Mouse (Mus musculus) monocyte, adult 5-6 weeks (primary cell): ENCODE data around the gene Qtrt2. TPM values are rescaled to one million over a fixed set of nuclear protein-coding genes. Genes with fewer than 3 reads are reported as not detected.

ENCODE experiments used
- ATAC-seq: fragments of 153-309, 156-312 bp; replicated peaks from 2 replicates; pipeline ENCODE4 v1.8.0; 2017; ENCODE audit warnings: mild to moderate bottlenecking; ENCODE audit not compliant: low TSS enrichment, insufficient number of reproducible peaks, severe bottlenecking, poor library complexity, low FRiP score
- total RNA-seq: library from RNA; stranded (forward); fragments of 200-1000, 200-491, 200-594 nt; gene quantifications from 3 replicates; pipeline ENCODE4 v1.2.3, GENCODE M21; 2017

Gene Qtrt2
- total RNA-seq, 1 experiment from 2014 or later = 22.4 TPM

DNA sequence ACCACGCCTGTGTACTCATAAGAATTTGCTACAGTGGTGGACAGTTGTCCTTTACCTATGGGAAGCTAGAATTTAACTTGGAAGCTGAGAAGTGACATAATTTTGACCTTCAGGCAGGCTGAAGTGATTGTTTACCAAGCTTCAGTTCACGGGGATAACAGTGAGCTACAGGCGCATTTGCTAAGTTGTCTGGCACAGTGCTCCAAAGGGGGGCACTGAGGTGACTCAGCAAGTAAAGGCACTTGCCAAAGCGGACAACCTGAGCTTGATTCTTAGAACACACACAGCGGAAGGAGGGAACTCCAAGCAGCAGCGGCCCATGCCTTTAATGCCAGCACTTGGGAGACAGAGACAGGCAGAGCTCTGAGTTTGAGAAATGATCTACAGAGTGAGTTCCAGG lies 66.0 kb downstream of the Qtrt2 start:
- no peak for ATAC-seq

DNA sequence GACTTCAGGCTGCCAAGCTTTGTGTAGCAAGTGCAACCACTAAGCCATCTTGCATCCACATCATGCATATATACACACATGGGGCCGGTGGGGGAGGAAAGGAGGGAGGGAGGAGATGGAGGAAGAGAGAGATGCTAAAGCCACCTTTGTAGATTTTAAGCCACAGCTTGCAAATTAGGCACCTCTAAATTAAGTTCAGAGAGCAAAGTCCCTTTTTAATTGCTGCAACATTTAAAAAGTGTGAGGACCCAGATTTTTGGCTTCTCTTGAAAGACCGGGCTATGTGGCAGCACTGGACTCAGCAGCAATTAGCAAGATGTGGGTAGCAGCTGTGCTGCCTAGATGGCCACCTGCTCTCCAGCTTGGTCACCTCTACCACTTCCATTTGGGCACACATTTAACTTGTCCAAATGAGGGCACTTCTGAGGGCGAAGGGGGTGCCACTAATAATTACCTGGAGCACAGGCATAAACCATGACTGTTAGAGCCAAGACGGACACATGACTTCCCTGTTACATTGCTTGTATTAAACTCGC lies 67.6 kb downstream of the Qtrt2 start:
- ATAC-seq = no peak

DNA sequence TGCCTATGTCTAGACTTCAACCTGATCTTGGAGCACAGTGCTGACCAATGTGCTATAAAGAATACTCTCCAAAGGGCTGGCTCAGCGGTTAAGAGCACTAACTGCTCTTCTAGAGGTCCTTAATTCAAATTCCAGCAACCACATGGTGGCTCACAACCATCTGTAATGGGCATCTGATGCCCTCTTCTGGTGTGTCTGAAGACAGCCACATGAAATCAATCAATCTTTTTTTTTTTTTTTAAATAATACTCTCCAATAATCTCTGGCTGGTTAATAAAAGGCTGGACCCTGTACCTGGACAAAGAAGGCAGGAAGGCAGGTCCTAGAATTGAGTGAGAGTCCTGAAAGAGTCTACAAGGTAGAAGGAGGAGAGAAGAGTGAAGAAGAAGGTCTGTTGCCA lies 76.8 kb downstream of the Qtrt2 start:
- no peak for ATAC-seq

DNA sequence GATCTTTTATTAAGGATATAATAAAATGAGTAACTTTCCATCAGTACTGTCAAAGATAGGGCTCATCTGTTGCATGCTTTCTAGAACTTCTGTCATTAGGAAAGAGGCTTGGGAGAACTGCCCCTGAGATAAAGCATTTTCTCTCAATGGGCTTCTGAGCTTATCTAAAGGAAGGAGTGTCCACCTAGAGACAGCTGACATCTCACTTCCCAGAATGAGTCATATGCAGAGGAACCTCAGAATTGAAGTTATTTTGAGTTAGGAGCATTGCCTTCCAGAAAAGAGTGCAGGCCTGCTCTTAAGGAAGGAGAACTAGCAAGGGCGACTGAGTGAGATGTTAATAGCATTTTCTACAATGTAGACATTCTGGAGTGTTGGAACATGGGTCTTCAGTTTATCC lies 85.4 kb downstream of the Qtrt2 start:
- no peak for ATAC-seq

DNA sequence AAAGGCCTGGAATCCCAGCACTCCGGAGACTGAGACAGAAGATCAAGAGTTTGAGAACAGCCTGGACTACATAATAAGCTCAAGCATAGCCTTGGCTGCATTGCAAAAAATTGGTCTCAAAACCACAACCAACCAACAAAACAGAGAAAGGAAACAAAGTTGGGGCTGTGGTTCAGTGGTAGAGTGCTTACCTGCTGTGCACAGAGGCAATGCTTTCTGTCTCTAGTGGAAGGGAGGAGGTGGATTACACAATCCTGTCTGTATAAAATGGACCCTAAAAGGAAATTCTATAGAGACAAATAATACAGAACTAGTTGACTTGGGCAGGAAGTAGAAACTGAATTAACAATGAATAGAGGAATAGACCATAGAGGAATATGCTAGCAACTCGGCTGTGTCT lies 94.7 kb downstream of the Qtrt2 start:
- ATAC-seq = no peak

DNA sequence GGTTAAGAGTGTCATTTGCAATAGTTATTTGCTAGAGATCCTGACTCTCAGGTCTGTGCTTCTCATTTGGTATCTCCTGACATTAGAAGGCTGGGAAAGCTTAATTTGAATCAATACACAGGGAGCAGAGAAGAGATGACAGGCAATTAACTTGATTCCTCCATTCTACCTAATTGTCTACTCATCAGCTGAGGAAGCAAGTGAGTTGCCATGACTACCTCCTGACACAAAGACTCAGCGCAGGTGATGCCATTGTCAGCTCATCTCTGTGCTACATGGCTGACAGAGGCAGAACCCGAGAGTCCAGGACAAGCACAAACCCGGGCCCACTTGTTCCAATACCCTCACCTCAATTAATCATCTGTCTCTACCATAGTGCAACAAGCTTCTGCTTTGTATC lies 99.1 kb downstream of the Qtrt2 start:
- no peak for ATAC-seq

DNA sequence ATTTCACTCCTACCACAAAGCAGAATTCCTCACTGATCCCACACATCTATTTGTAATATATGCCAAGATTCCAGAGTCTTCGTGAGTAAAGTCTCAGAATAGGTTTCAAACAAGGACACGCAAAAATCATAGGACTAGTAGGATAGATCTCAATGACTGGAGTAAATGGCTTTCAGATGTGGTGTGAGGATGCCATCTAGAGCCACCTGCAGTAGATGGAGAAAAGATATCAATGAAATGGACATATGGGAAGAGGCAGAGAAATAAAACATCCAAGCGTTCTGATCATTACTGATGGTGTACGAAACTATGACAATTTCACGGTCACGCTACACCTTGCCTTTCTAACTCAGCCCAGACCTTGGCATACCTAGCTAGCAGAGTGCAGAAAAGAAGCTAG lies 108.2 kb downstream of the Qtrt2 start:
- no peak for ATAC-seq

DNA sequence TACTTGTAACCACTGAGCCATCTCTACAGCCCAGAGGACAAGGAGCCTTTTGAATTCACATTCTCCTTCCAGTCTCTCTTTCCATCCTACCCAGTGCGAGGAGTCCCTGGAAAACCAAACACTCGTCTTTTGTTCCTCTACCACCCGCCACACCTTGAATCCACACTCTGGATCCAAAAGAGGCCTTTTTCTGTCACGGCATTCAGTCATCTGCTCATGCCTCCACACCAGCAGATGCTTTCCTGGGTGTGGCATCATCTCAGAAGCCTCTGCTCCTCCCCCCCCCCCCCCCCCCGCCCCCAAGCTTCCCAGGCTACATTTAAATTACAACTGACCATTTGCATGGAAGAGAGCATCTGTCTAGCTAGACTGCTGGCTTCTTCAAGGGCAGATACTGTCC lies 110.3 kb downstream of the Qtrt2 start:
- ATAC-seq = no peak

DNA sequence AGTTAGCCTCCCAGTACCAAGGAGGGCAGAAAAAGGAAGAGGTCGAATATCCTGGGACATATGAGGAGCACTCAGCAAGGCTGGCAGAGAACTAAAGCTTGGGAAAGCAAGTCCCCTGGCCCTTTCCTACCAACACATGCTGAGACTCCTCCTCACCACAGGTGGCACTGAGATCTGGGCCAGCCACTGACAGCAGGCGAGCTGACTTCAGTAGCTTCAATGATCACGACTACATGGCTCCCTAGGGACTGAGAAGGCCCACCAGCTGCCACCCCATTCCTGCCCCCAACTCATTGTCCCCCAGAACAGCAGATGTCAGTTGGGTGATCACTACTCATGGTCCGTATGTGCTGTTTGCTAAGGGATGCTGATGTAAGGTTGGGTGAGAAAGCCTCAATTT lies 112.0 kb downstream of the Qtrt2 start:
- ATAC-seq = no peak

Other genes with a start within 250 kb of the Qtrt2 start
- not detected in 3 replicates for gene Drd3, start 172.8 kb downstream of the Qtrt2 start, total RNA-seq
- 6.9 to 20.4 TPM (median 11.4 TPM) in 3 replicates for gene Ccdc191, start 37.0 kb downstream of the Qtrt2 start, total RNA-seq
- gene Zdhhc23, start 53.0 kb upstream of the Qtrt2 start, total RNA-seq = 0.95 to 3.9 TPM (median 1.8 TPM) in 3 replicates
- 2.9 to 9.1 TPM (median 7.0 TPM) in 3 replicates for gene Gramd1c, start 136.5 kb upstream of the Qtrt2 start, total RNA-seq
- 61.9 to 76.9 TPM (median 64.2 TPM) in 3 replicates for gene Atp6v1a, start 212.9 kb upstream of the Qtrt2 start, total RNA-seq
- gene Naa50, start 213.0 kb upstream of the Qtrt2 start, total RNA-seq = 53.8 to 72.0 TPM (median 71.0 TPM) in 3 replicates
- 22.3 to 31.8 TPM (median 29.7 TPM) in 3 replicates for gene Usf3, start 246.4 kb upstream of the Qtrt2 start, total RNA-seq